Mouse (Mus musculus) cerebellum, adult 2 months (tissue): ENCODE results near the gene Esyt2.

Experiments
- CTCF ChIP-seq: fragments of 200-500 bp; IDR thresholded peaks from 2 replicates; pipeline ENCODE4 v1.5.1; 2011; ENCODE audit warnings: low read depth, mild to moderate bottlenecking, control low read depth, low read length, moderate library complexity, borderline replicate concordance; ENCODE audit not compliant: insufficient read depth
- POLR2A ChIP-seq: fragments of 200-500 bp; IDR thresholded peaks from 2 replicates; pipeline ENCODE4 v1.6.1; 2011; ENCODE audit warnings: low read length, control low read depth, borderline replicate concordance; ENCODE audit not compliant: insufficient read depth

DNA sequence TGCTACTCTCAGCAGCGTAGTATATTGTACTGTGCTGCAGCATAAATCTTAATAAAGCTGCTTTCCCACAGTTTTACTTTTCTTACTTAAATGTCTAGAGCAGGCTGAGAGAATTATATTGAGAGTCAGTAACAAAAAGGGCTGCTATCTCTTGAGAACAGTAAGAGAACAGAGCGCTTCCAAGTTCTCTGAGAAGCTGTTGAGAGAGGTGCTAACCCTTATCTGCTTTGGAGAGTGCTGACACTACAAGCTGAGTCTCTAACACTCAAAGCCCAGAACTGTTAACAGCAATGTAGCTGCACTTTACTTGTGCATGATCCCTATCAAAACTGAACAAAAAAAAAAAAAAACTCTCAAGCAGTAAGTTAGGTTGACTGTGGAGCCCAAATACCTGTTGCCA is 15.7 kb upstream of the Esyt2 start:
- TF ChIP-seq POLR2A (no peak), CTCF (no peak)
